Mouse (Mus musculus): ENCODE data around the gene Gm10837. TPM values are rescaled to one million over a fixed set of nuclear protein-coding genes. Genes with fewer than 3 reads are reported as not detected.

The Gm10837 gene
- polyA plus RNA-seq, 1 experiment from 2014 or later: 0.56 TPM

DNA sequence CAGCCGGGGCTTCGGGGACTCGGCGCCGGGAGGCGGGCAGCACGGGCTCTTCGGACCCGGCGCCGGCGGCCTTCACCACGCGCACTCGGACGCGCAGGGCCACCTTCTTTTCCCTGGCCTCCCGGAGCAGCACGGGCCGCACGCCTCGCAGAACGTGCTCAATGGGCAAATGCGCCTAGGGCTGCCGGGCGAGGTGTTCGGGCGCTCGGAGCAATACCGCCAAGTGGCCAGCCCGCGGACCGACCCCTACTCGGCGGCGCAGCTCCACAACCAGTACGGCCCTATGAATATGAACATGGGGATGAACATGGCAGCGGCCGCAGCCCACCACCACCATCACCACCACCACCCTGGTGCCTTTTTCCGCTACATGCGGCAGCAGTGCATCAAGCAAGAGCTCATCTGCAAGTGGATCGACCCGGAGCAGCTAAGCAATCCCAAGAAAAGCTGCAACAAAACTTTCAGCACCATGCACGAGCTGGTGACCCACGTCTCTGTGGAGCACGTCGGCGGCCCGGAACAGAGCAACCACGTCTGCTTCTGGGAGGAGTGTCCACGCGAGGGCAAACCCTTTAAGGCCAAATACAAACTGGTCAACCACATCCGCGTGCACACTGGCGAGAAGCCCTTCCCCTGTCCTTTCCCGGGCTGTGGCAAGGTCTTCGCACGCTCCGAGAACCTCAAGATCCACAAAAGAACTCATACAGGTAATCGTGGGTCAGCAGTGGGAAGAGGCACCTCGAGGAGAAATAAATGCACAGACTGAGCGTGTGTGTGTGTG, 14.2 kb upstream of the Gm10837 start:
- H3K4me3 ChIP-seq: peak overlapping the region; percentile 79
- no peaks in the 10 kb centered on the region for H3K9me3 ChIP-seq (replicated peaks)
- peak overlapping the region; percentile 99 for H3K27ac ChIP-seq
- peaks cover 9% of the 10 kb centered on the region; the same call in 1 of the 2 replicates for H3K36me3 ChIP-seq (ENCODE audit: poor library complexity, severe bottlenecking)
- H3K27me3 ChIP-seq: peaks cover 49% of the 10 kb centered on the region
- ATAC-seq: no peak
- peak overlapping the region; percentile 71 for H3K4me2 ChIP-seq
- H3K9ac ChIP-seq: peak overlapping the region; percentile 98
- peaks cover 50% of the 10 kb centered on the region for H3K4me1 ChIP-seq
- WGBS: under 1% methylated on average over 62 of the region's 62 CpGs

DNA sequence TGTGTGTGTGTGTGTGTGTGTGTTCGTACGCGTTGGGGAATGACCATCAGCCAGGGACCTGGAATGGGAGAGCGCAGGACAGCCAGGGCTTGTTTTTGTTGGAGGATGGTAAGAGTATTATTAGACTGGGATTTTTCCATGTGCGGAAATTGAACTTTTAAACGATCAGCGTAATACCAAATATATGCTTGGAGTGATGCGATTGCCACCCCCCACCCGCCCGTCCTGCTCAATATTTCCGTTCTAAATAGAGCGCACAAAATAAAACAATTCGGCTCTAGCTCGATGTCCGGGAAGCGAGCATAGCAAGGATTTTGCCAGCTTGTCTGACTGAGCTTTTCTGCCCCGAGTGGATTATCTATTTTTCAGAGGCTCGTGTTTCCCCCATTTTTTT, 13.6 kb upstream of the Gm10837 start:
- Histone ChIP-seq H3K27me3 (peaks cover 48% of the 10 kb centered on the region), H3K4me3 (peak overlapping the region; percentile 79), H3K4me1 (peaks cover 48% of the 10 kb centered on the region), H3K9me3 (replicated peaks) (no peaks in the 10 kb centered on the region), H3K9ac (peak overlapping the region; percentile 98), H3K27ac (peak overlapping the region; percentile 99), H3K4me2 (peak overlapping the region; percentile 71), H3K36me3 (ENCODE audit: poor library complexity, severe bottlenecking) (peaks cover 9% of the 10 kb centered on the region; the same call in 1 of the 2 replicates)
- ATAC-seq: no peak
- 0% methylated on average over 18 of the region's 18 CpGs for WGBS

DNA sequence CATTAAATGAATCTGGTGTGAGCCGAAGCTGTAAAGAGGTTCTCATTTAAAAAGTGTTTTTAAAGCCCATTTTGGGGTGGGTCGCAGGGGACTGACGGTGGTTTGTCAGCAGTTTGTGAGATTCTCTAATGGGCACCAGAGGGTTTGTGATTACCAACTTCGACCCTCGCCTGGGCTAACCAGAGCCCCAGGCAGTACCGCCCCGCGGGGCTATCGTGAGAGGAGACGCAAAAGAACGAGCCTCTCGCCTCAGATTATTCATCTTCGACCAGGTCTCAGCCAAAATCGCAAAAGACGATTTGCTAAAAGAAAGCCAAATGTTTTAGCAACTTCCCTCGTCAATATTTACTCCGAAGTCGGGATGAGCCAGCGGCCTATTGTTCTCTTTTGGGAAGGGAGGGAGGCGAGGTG, 13.1 kb upstream of the Gm10837 start:
- under 1% methylated on average over 20 of the region's 20 CpGs for WGBS
- Histone ChIP-seq H3K4me1 (peaks cover 51% of the 10 kb centered on the region), H3K27me3 (peaks cover 53% of the 10 kb centered on the region), H3K4me2 (peak overlapping the region; percentile 71), H3K4me3 (peak overlapping the region; percentile 79), H3K27ac (peak overlapping the region; percentile 99), H3K9ac (peak overlapping the region; percentile 98), H3K36me3 (ENCODE audit: poor library complexity, severe bottlenecking) (peaks cover 9% of the 10 kb centered on the region; the same call in 1 of the 2 replicates), H3K9me3 (replicated peaks) (no peaks in the 10 kb centered on the region)
- ATAC-seq: no peak

DNA sequence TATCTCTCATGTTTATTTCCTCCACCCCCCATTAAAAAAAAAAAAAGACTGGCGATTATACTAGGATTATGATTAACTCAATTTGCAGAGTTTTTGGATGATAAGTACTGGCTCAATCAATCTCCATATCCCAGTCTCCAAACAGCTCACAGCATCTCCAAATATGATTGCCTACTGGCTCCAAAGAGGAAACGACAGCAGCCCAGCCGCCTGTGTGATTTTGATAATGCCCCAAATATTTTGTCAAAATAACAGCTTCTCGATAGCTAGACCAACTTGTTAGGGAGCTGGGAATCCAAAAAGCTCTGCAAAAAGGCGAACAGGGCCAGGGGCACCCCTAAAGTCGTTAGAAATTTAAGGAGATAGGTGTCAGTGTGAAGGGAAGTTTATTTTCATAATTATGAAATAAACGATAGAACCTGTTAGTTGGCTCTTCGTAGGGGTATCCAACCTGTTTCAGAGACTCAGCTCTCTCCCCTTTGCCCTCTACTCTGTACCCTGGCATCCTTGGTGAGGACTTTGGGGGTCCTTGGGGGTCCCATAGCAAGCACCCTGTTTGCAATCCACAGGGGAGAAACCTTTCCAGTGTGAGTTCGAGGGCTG, 12.3 kb upstream of the Gm10837 start:
- H3K27ac ChIP-seq: peak overlapping the region; percentile 99
- peaks cover 55% of the 10 kb centered on the region for H3K27me3 ChIP-seq
- no peak for ATAC-seq
- no peaks in the 10 kb centered on the region for H3K9me3 ChIP-seq (replicated peaks)
- H3K4me3 ChIP-seq: peak overlapping the region; percentile 79
- H3K36me3 ChIP-seq (ENCODE audit: poor library complexity, severe bottlenecking): peaks cover 9% of the 10 kb centered on the region; the same call in 1 of the 2 replicates
- H3K4me2 ChIP-seq: peak overlapping the region; percentile 71
- H3K9ac ChIP-seq: peak overlapping the region; percentile 98
- peaks cover 54% of the 10 kb centered on the region for H3K4me1 ChIP-seq
- 2% methylated on average over 9 of the region's 9 CpGs for WGBS

DNA sequence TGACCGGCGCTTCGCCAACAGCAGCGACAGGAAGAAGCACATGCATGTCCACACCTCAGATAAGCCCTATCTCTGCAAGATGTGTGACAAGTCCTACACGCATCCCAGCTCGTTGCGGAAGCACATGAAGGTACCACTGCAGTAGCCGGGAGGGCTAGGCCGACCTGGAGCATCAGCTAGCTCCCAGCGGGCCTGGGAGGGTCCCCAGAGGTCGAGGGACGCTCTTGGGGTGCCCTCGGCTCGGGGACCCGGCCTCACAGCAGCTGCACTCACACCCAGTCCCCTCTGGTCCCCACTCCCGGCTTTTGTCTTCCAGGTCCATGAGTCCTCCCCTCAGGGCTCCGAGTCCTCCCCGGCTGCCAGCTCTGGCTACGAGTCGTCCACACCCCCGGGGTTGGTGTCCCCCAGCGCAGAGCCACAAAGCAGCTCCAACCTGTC, 11.8 kb upstream of the Gm10837 start:
- peak overlapping the region; percentile 71 for H3K4me2 ChIP-seq
- no peak for ATAC-seq
- H3K9me3 ChIP-seq (replicated peaks): no peaks in the 10 kb centered on the region
- peak overlapping the region; percentile 99 for H3K27ac ChIP-seq
- peaks cover 9% of the 10 kb centered on the region; the same call in 1 of the 2 replicates for H3K36me3 ChIP-seq (ENCODE audit: poor library complexity, severe bottlenecking)
- peak overlapping the region; percentile 79 for H3K4me3 ChIP-seq
- H3K9ac ChIP-seq: peak overlapping the region; percentile 98
- WGBS: under 1% methylated on average over 22 of the region's 22 CpGs
- peaks cover 55% of the 10 kb centered on the region for H3K27me3 ChIP-seq
- peaks cover 52% of the 10 kb centered on the region for H3K4me1 ChIP-seq

DNA sequence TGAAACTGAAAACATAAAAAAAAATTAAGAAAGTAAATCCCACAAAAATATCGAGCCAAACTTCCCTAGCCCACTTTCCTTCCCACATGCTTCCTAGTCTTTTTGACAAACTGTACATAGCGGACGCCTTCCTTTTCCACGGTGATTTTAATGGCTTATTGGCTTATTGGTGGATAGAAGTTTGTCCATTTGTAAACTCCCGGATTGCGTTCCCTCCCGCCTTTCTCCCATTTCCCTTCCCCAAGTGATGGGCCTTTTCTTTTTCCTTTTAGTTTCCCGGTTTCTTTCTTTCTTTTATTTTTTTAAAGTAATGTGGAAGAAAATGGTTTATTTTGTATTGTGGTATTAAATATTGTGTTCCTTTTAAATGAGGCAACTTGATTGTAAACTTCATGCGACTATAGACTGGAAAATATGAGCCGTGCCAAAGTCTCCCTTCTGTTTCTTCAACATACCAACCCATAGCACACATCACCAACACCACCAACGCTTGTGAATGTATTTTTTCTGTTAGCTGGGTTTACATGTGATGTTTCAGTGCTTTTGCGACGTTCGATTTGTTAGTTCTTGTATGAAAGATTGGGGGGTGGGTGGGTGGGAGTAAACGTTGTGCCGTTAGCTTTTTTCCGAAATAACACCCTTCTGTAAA, 10.8 kb upstream of the Gm10837 start:
- ATAC-seq: no peak
- Histone ChIP-seq H3K4me2 (peak overlapping the region; percentile 71), H3K4me1 (peaks cover 57% of the 10 kb centered on the region), H3K36me3 (ENCODE audit: poor library complexity, severe bottlenecking) (peaks cover 9% of the 10 kb centered on the region; the same call in 1 of the 2 replicates), H3K9ac (peak overlapping the region; percentile 98), H3K4me3 (peak overlapping the region; percentile 79), H3K27ac (peak overlapping the region; percentile 37), H3K27me3 (peaks cover 62% of the 10 kb centered on the region), H3K9me3 (replicated peaks) (no peaks in the 10 kb centered on the region)
- WGBS: 10% methylated on average over 17 of the region's 17 CpGs

DNA sequence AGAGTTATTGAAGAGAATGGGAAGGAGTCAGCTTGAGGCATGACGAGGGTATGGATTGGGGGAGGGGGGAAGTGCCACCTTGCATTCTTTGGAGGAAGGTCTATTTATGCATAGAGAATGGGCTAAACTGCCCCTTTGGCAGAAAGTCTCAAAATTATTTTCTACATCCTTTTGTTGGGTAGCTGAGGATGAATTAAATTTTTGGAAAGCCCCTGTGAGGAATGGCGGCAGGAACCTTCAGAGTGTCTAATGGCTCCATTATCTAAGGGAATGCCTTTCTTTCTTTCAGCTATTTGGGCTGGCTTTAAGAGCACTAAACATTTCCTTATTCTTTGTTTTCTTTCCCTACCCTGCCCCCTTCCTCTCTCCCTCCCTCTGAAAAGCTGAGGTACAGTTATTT, 10.0 kb upstream of the Gm10837 start:
- Histone ChIP-seq H3K4me2 (peak overlapping the region; percentile 57), H3K4me1 (peaks cover 60% of the 10 kb centered on the region), H3K27me3 (peaks cover 69% of the 10 kb centered on the region), H3K9ac (peak overlapping the region; percentile 68), H3K9me3 (replicated peaks) (no peaks in the 10 kb centered on the region), H3K4me3 (peak overlapping the region; percentile 35), H3K36me3 (ENCODE audit: poor library complexity, severe bottlenecking) (peaks cover 9% of the 10 kb centered on the region; the same call in 1 of the 2 replicates), H3K27ac (peak overlapping the region; percentile 86)
- ATAC-seq: no peak
- 10% methylated on average over 2 of the region's 2 CpGs for WGBS

DNA sequence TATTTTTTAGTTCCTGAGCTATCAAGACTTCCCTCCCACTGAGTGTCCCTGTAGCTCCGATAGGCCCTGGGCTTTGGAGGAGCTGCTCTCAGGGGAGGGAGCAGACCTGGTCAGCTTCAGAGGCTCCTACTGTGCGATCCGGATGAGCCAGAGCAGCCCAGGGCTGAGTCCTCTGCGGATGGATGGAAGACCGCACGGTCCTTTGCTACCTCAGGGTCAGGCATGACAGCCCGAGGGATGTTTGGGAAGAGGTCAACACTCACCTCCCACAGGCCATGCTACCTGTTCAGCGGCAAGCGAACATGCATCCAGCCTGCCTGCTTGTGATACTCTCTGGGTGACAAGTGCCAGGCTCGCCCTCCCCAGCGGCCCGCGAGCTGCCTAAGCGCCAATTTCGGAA, 9.2 kb upstream of the Gm10837 start:
- 0 out of 2 replicates have a peak, but pooled peaks have one; percentile 14 for ATAC-seq
- H3K9me3 ChIP-seq (replicated peaks): no peaks in the 10 kb centered on the region
- H3K4me1 ChIP-seq: peaks cover 56% of the 10 kb centered on the region
- peak overlapping the region; percentile 35 for H3K4me3 ChIP-seq
- peaks cover 9% of the 10 kb centered on the region; the same call in 1 of the 2 replicates for H3K36me3 ChIP-seq (ENCODE audit: poor library complexity, severe bottlenecking)
- H3K9ac ChIP-seq: peak overlapping the region; percentile 68
- peak overlapping the region; percentile 86 for H3K27ac ChIP-seq
- H3K27me3 ChIP-seq: peaks cover 68% of the 10 kb centered on the region
- 12% methylated on average over 15 of the region's 15 CpGs for whole genome bisulfite sequencing
- H3K4me2 ChIP-seq: peak overlapping the region; percentile 57

DNA sequence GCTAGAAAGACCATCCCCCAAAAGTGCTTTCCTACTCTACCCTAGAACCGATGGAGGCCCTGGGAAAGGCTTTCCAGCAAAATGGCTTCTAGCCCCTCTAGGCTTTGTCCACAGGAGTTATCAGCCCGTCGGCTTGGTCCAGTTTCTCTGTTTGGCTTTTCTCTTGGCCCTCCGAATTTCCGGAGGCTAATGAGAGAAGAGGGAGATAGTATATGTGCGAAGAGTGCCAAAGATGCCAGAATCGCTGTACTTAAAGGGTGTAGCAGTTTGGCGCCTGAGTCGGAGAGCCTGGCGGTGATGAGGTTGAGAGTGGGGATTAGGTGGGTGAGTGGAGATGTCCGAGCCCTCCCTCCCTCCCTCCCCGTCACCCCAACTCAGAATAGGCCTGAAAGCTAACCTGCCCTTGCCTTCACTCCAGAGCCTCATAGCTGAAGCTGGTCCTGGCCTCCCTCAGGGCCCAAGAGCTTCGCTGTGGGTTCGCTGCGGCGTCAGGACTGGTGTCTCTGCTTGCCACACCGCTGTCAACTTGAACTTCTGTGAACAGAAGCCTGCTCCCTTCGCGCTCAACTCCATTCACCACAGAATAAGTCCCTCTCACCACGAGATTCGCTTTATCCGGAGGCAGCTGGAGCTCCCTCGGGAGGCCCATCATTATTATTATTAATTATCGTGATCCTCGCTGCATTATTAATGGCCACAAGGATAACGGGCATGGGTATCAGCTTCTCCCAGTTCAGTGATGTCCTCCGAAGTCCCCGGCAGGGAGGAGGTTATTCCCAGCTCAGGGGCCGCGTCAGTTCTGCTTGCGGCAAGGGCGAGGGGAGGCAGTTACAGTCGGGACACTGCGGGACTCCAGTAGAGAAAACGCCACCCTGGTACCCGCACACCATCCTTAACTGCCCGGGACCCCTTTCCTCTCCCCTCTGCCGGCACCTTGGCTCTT, 8.0 kb upstream of the Gm10837 start:
- Histone ChIP-seq H3K9ac (peak overlapping the region; percentile 68), H3K4me1 (peaks cover 52% of the 10 kb centered on the region), H3K27me3 (peaks cover 74% of the 10 kb centered on the region), H3K36me3 (ENCODE audit: poor library complexity, severe bottlenecking) (peaks cover 9% of the 10 kb centered on the region; the same call in 1 of the 2 replicates), H3K4me3 (peak overlapping the region; percentile 35), H3K4me2 (peak overlapping the region; percentile 57), H3K9me3 (replicated peaks) (no peaks in the 10 kb centered on the region), H3K27ac (peak overlapping the region; percentile 86)
- peak; percentile 19; the same call in 1 of the 2 replicates for ATAC-seq
- WGBS: 5% methylated on average over 38 of the region's 38 CpGs

DNA sequence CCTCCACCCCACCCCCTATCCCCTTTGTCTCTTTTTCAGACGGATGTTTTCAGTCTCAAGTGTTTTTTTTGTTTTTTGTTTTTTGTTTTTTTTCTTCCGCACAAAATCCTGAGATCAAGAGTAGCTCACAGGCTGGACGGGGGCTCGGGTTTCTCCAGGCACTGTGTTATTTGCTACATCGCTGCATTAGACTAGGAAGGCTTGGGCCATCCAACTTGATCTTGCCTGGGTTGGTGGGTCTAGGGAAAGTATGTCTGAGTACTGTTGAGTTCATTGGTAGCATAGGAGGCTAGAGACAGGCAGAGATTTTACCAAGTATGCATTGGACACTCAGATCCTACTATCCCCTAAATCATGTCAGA, 7.4 kb upstream of the Gm10837 start:
- Histone ChIP-seq H3K9ac (peak overlapping the region; percentile 68), H3K27me3 (peaks cover 78% of the 10 kb centered on the region), H3K4me3 (peak overlapping the region; percentile 35), H3K27ac (peak overlapping the region; percentile 86), H3K4me2 (peak overlapping the region; percentile 57), H3K36me3 (ENCODE audit: poor library complexity, severe bottlenecking) (peaks cover 9% of the 10 kb centered on the region; the same call in 1 of the 2 replicates), H3K4me1 (peaks cover 52% of the 10 kb centered on the region), H3K9me3 (replicated peaks) (no peaks in the 10 kb centered on the region)
- 12% methylated on average over 5 of the region's 5 CpGs for WGBS
- ATAC-seq: no peak
